Mouse (Mus musculus): ENCODE measurements around the gene Chchd6. TPM values are rescaled to one million over a fixed set of nuclear protein-coding genes. Genes with fewer than 3 reads are reported as not detected.

Gene Chchd6
- polyA plus RNA-seq, 1 experiment = 167 TPM

DNA sequence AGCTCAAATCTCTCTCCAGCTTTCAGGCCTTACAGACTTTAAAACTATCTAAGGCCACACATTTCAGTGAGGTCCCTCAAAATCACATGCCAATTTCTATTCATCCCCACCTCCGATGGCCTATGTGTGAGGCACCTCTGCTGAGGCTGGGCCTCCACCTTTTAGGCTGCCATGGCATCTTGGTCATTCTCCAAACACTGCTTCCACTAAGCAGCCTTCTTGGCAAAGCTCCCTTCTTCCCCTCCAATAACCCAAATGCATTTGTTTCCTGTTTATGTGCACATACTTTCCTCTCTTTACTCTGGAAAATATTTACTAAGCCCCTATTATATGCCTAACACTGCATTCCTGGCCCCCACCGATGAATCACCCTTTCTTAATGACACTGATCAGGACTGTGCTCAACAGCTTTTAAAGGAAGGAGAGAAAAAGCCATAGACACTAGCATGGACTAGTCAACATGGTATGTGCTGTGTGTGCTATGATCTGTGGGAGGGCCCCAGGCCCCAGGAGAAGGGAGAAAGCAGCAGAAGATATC is 133.2 kb downstream of the Chchd6 start:
- no peak overlapping the region for H3K27ac ChIP-seq (ENCODE audit: insufficient read depth, low read length)
- TF ChIP-seq POLR2A (IDR thresholded peaks at IDR 0.05; ENCODE audit: extremely low read depth, insufficient read depth, low read length) = no peak
- TF ChIP-seq CTCF (IDR thresholded peaks at IDR 0.05; ENCODE audit: extremely low read depth, insufficient read depth, low read length) = no peak
- 0 out of 2 replicates have a peak, but pooled peaks cover 1% of the 10 kb centered on the region for H3K4me1 ChIP-seq (ENCODE audit: control insufficient read depth, insufficient read depth, low read length)
- no peak overlapping the region for H3K4me3 ChIP-seq (ENCODE audit: insufficient read depth, low read length)

DNA sequence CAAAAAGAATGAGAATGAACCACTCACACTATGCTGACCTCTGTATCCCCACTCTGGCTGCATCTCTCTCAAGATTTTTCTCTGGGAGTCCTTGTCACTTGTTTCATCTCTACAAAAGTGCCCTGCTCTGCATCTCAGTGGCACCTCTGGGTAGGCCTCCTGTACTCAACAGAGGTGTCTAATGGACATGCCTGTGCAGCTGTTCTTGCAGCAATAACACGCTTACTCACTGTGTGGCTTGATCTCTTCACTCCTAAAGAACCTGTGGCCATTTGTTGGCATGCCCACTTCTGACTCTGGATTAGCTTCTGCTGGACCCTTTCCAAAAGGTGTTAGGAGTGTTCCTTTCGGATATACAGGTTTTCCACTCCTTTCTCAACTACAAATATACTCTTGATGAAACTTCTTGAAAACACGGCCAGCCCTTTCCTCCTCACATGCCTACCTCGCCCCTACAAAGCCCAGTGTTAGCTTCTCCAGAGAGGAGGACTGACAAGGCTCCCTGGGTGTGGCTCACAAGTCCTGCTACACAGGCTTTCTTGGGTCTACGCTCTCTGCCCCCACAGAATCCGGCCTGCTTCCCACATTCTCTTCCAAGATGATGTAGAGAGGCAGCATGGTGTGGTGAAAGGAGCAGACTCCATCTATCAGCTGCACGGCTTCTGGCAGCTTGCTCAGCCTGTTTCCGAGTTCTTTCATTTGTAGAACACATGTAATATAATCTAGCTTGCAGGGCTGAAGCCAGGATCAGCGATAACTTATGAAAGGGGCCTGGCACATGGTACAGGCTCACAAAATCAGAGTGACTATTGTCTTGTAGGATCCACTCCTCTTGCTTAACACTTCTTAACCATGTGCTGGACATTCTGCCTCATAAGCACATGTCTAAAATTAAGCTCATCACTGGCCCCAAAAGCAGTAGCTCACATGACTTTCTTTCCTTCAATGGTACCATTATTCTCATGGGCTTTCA is 133.9 kb downstream of the Chchd6 start:
- no peak for TF ChIP-seq CTCF (IDR thresholded peaks at IDR 0.05; ENCODE audit: extremely low read depth, insufficient read depth, low read length)
- TF ChIP-seq POLR2A (IDR thresholded peaks at IDR 0.05; ENCODE audit: extremely low read depth, insufficient read depth, low read length) = no peak
- 0 out of 2 replicates have a peak, but pooled peaks cover 1% of the 10 kb centered on the region for H3K4me1 ChIP-seq (ENCODE audit: control insufficient read depth, insufficient read depth, low read length)
- H3K4me3 ChIP-seq (ENCODE audit: insufficient read depth, low read length) = no peak overlapping the region
- no peak overlapping the region for H3K27ac ChIP-seq (ENCODE audit: insufficient read depth, low read length)

DNA sequence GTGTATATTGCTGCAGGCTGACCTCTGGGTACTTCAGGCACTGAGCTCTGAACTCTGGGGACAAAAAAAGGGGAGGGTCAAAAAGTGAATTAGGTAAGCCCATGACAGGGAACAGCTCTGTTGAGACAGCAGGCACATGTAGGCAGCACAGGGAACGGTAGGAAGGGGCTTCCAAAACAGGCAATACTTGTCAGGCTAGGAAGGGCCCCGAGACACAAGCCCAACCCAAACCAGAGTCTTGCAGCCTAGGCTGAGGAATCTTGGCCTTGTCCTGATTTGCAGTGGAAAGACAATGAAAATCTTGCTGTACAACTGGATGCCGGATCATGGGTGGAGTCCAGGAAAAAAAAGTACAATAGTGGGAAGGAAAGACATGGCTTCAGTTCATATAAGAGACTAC is 135.8 kb downstream of the Chchd6 start:
- Histone ChIP-seq H3K4me1 (ENCODE audit: control insufficient read depth, insufficient read depth, low read length) (no peaks in the 10 kb centered on the region), H3K4me3 (ENCODE audit: insufficient read depth, low read length) (no peak overlapping the region), H3K27ac (ENCODE audit: insufficient read depth, low read length) (no peak overlapping the region)
- TF ChIP-seq POLR2A (IDR thresholded peaks at IDR 0.05; ENCODE audit: extremely low read depth, insufficient read depth, low read length) (no peak), CTCF (IDR thresholded peaks at IDR 0.05; ENCODE audit: extremely low read depth, insufficient read depth, low read length) (no peak)

DNA sequence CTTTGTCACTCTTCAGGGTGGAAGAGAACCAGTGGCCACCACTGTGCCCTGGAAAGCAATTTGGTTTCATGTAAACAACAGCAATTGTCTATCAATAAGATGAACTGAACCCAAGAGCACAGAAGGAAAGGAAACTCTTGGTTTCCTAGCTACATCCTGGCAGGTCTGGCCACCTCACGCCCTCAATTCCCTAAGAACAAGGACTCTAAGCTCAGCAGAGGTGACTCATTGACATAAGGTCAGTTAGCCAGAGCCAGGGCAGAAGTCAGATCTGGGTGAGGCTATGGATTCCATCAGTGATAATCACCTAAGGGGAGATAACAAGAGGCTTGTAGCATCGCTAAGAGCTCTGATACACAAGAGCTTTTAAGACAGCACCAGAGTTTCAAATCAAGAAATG is 137.9 kb downstream of the Chchd6 start:
- H3K4me3 ChIP-seq (ENCODE audit: insufficient read depth, low read length) = no peak overlapping the region
- no peak overlapping the region for H3K27ac ChIP-seq (ENCODE audit: insufficient read depth, low read length)
- no peak for TF ChIP-seq CTCF (IDR thresholded peaks at IDR 0.05; ENCODE audit: extremely low read depth, insufficient read depth, low read length)
- TF ChIP-seq POLR2A (IDR thresholded peaks at IDR 0.05; ENCODE audit: extremely low read depth, insufficient read depth, low read length) = no peak
- H3K4me1 ChIP-seq (ENCODE audit: control insufficient read depth, insufficient read depth, low read length) = peaks cover 5% of the 10 kb centered on the region

DNA sequence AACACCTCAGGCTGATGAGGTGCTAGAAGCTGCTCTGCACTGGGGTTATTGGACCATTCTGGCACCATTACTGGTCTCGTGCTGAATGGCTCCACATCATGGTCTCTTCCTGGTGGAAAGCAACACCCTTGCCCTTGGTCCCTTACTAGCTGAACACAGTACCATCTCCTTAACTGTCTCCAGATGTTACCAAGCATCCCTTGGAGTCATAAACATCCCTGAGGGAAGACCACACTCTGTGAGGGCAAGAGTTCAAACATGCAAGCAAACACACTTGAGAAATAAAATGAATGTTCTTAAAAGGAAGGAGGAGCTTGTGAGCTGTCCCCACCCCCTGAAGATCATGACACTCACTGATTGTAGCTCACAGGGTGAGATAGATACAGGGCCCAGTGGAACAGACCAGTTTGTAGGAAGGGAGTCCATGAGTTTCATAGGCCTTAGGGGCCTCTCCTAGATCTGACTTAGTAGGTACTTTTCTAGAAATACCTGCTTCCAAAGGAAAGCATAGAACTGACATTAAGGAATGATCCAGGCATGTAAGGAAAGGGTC is 139.0 kb downstream of the Chchd6 start:
- TF ChIP-seq CTCF (IDR thresholded peaks at IDR 0.05; ENCODE audit: extremely low read depth, insufficient read depth, low read length) (no peak), POLR2A (IDR thresholded peaks at IDR 0.05; ENCODE audit: extremely low read depth, insufficient read depth, low read length) (no peak)
- Histone ChIP-seq H3K4me3 (ENCODE audit: insufficient read depth, low read length) (no peak overlapping the region), H3K27ac (ENCODE audit: insufficient read depth, low read length) (no peak overlapping the region), H3K4me1 (ENCODE audit: control insufficient read depth, insufficient read depth, low read length) (peaks cover 5% of the 10 kb centered on the region)

DNA sequence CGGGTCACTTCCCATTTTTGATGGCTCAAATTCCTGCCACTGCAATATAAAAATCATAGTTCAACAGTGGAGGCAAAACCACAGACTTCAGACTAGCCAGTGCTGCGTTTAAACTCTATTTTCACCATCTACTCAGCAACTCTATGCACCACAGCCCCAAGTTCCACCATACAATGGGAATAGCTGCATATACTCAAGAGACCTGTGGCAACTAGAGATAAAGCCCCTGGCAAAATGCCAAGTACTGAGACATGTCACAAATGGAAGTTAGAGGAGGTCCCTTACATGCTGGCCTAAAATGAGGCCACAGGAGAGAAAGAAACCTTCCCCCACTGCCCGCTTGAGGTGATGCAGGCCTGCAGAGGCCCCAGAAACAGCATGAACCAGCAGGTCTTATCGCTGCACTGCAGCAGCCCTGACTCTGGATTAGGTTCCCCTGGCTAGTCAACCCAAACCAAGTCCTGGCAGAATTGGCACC is 139.9 kb downstream of the Chchd6 start:
- Histone ChIP-seq H3K27ac (ENCODE audit: insufficient read depth, low read length) (no peak overlapping the region), H3K4me1 (ENCODE audit: control insufficient read depth, insufficient read depth, low read length) (peaks cover 5% of the 10 kb centered on the region), H3K4me3 (ENCODE audit: insufficient read depth, low read length) (no peak overlapping the region)
- no peak for TF ChIP-seq CTCF (IDR thresholded peaks at IDR 0.05; ENCODE audit: extremely low read depth, insufficient read depth, low read length)
- no peak for TF ChIP-seq POLR2A (IDR thresholded peaks at IDR 0.05; ENCODE audit: extremely low read depth, insufficient read depth, low read length)

DNA sequence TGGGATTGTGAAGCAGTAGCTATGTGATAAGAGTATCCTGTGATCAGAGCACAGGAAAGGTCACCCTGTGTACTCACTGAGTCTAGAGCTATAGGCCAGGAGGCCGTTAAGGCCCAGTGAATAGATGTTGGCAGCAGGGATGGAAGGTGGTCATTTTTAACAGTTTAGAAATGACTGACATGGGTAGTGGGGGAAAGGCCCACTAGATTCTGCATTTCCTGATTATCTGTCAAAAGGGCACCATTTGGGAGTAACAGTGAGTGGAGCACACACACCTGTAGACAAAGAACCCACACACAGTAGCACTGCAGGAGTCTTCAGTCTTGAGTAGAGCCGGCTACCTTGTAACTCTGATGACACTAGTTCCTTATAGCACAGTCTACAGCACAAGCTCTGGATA is 141.0 kb downstream of the Chchd6 start:
- peaks cover 5% of the 10 kb centered on the region for H3K4me1 ChIP-seq (ENCODE audit: control insufficient read depth, insufficient read depth, low read length)
- H3K27ac ChIP-seq (ENCODE audit: insufficient read depth, low read length) = no peak overlapping the region
- no peak overlapping the region for H3K4me3 ChIP-seq (ENCODE audit: insufficient read depth, low read length)
- TF ChIP-seq CTCF (IDR thresholded peaks at IDR 0.05; ENCODE audit: extremely low read depth, insufficient read depth, low read length) (no peak), POLR2A (IDR thresholded peaks at IDR 0.05; ENCODE audit: extremely low read depth, insufficient read depth, low read length) (no peak)

DNA sequence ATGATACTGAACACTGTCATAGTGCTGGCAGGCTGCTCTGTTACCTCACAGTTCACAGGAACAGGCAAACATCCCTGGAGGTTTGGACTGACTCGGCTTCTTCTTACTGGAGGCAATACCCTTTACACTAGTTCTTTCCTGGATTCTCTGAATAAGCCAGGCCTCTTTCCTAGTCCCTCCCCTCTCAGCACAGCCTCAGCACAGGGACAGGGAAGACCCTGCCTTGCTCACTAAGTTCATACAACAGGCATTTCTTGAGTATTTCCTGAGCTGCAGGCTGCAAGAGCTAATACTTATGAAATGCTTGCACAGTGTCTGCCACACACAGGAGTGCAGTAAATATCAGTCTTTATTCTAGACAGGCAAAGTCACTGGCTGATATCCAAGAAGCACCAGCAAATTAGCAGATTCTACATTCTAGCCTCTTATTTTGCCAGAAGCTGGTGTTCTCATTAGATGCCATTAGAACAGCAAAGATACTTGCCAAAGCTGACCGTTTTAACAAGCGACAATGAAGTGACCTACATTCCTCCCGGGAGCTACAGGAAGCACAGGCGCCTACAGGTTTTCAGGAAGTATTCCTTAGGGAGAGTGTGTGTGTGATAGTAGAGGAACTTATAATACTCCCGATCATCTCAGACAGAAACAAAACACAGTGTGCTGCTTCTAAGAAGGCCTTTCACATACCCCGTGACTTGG is 142.3 kb downstream of the Chchd6 start:
- H3K4me1 ChIP-seq (ENCODE audit: control insufficient read depth, insufficient read depth, low read length) = peaks cover 7% of the 10 kb centered on the region
- no peak overlapping the region for H3K4me3 ChIP-seq (ENCODE audit: insufficient read depth, low read length)
- H3K27ac ChIP-seq (ENCODE audit: insufficient read depth, low read length) = peak overlapping the region; percentile 46
- no peak for TF ChIP-seq CTCF (IDR thresholded peaks at IDR 0.05; ENCODE audit: extremely low read depth, insufficient read depth, low read length)
- no peak for TF ChIP-seq POLR2A (IDR thresholded peaks at IDR 0.05; ENCODE audit: extremely low read depth, insufficient read depth, low read length)

DNA sequence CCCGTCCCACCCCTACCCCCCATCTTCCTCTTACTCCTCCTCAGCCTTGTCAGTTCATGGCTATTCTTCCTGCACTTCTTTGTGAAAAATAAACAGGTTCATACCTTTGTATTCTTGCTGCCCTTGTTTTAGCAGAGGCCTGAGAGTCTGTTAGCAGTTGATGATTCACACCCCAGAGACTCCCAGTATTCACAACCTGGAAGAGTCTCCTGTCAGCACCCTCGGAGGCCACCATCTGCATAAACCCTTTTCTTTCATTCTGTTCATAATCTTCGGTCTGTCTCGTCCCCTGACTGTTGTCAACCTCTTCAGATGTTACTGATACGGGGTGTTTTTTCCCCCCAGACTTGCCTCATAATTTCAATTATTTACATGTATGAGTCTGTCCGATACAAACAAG is 143.1 kb downstream of the Chchd6 start:
- Histone ChIP-seq H3K4me1 (ENCODE audit: control insufficient read depth, insufficient read depth, low read length) (peaks cover 7% of the 10 kb centered on the region), H3K4me3 (ENCODE audit: insufficient read depth, low read length) (no peak overlapping the region), H3K27ac (ENCODE audit: insufficient read depth, low read length) (no peak overlapping the region)
- TF ChIP-seq CTCF (IDR thresholded peaks at IDR 0.05; ENCODE audit: extremely low read depth, insufficient read depth, low read length) (no peak), POLR2A (IDR thresholded peaks at IDR 0.05; ENCODE audit: extremely low read depth, insufficient read depth, low read length) (no peak)
